Mouse (Mus musculus) embryonic facial prominence, embryonic 11.5 days (tissue): ENCODE measurements around the gene Gdpd5. TPM values are rescaled to one million over a fixed set of nuclear protein-coding genes. Genes with fewer than 3 reads are reported as not detected.

Source experiments
- ATAC-seq: fragments of 200-750 bp; cut with Nextera tagmentation; replicated peaks from 2 replicates; pipeline ENCODE4 v1.8.0; 2017; ENCODE audit warnings: low read depth; ENCODE audit not compliant: insufficient number of reproducible peaks, low FRiP score, low TSS enrichment
- DNase-seq: peaks from one replicate; pipeline ENCODE4 v3.0.0-alpha.2; 2015; ENCODE audit warnings: low spot score
- H3K27ac ChIP-seq: fragments of 300-500 bp; sonication (generic); replicated peaks from 2 replicates; pipeline ENCODE4 v1.5.1; 2014; ENCODE audit warnings: mild to moderate bottlenecking, low read depth, low read length, control low read depth
- H3K27me3 ChIP-seq: fragments of 300-500 bp; sonication (generic); 2 replicates; pipeline ENCODE4 v1.6.1; 2014; ENCODE audit warnings: mild to moderate bottlenecking, low read length, moderate library complexity, mixed read lengths; ENCODE audit not compliant: control insufficient read depth, insufficient read depth
- H3K36me3 ChIP-seq: fragments of 300-500 bp; sonication (generic); replicated peaks from 2 replicates; pipeline ENCODE4 v1.6.1; 2014; ENCODE audit warnings: low read depth, mild to moderate bottlenecking, low read length, moderate library complexity, mixed read lengths; ENCODE audit not compliant: control insufficient read depth, insufficient read depth
- H3K4me1 ChIP-seq: fragments of 300-500 bp; sonication (generic); 2 replicates; pipeline ENCODE4 v1.6.1; 2014; ENCODE audit warnings: low read length, mixed read lengths; ENCODE audit not compliant: control insufficient read depth, insufficient read depth
- H3K4me2 ChIP-seq: fragments of 300-500 bp; sonication (generic); 2 replicates; pipeline ENCODE4 v1.6.1; 2014; ENCODE audit warnings: low read depth, mild to moderate bottlenecking, control low read depth, low read length, moderate library complexity
- H3K4me3 ChIP-seq: fragments of 300-500 bp; sonication (generic); 2 replicates; pipeline ENCODE4 v1.5.1; 2014; ENCODE audit warnings: low read depth, low read length, control low read depth
- H3K9ac ChIP-seq: fragments of 300-500 bp; sonication (generic); replicated peaks from 2 replicates; pipeline ENCODE4 v1.6.1; 2014; ENCODE audit warnings: mild to moderate bottlenecking, control low read depth, low read length
- H3K9me3 ChIP-seq: fragments of 300-500 bp; sonication (generic); replicated peaks from 2 replicates; pipeline ENCODE4 v1.6.1; 2016; ENCODE audit warnings: mild to moderate bottlenecking, low read length, inconsistent platforms, mixed read lengths; ENCODE audit not compliant: control insufficient read depth
- WGBS: fragments of 180-500 bp; shearing (Covaris S2); extraction: QIAGEN DNeasy Blood & Tissue Kit; methylation state at CpG from one replicate; pipeline ENCODE4 v1.1.7; 2014; 5-methylcytosine and 5-hydroxymethylcytosine counted together
- polyA plus RNA-seq: library from polyadenylated mRNA; unstranded; fragments of >200 nt; fragmentation: Nextera tagmentation; extraction: Ambion mirVana; gene quantifications from 2 replicates; pipeline ENCODE4 v1.2.1, GENCODE M21; 2014

Gene Gdpd5
- polyA plus RNA-seq, 1 experiment from 2014 or later, result 10.2 TPM

GRCm38 (mm10) chr7:99380491-99381213 lies 562 bp upstream of the Gdpd5 start:
- peak overlapping the region; percentile 74 for H3K27ac ChIP-seq
- peak; percentile 89 for DNase-seq
- H3K27me3 ChIP-seq, result no peaks in the 10 kb centered on the region
- H3K4me1 ChIP-seq, result peaks cover 16% of the 10 kb centered on the region; the same call in 1 of the 2 replicates
- H3K9ac ChIP-seq, result peak overlapping the region; percentile 79
- 1% methylated on average over 24 of the region's 24 CpGs for WGBS
- no peaks in the 10 kb centered on the region; the same call in 1 of the 2 replicates for H3K9me3 ChIP-seq
- peak overlapping the region; percentile 98 for H3K4me2 ChIP-seq
- no peaks in the 10 kb centered on the region for H3K36me3 ChIP-seq
- ATAC-seq, result peak; percentile 77
- H3K4me3 ChIP-seq, result peak overlapping the region; percentile 63

GRCm38 (mm10) chr7:99382088-99383000 lies 1.1 kb downstream of the Gdpd5 start:
- H3K9me3 ChIP-seq, result no peaks in the 10 kb centered on the region
- ATAC-seq, result no peak
- no peak overlapping the region for H3K27ac ChIP-seq

GRCm38 (mm10) chr7:99383246-99383645 lies 2.0 kb downstream of the Gdpd5 start:
- H3K36me3 ChIP-seq, result no peaks in the 10 kb centered on the region
- peaks cover 16% of the 10 kb centered on the region; the same call in 1 of the 2 replicates for H3K4me1 ChIP-seq
- peak overlapping the region; percentile 63 for H3K4me3 ChIP-seq
- ATAC-seq (no peak), DNase-seq (no peak)
- no peaks in the 10 kb centered on the region for H3K27me3 ChIP-seq
- peak overlapping the region; percentile 25; the same call in 1 of the 2 replicates for H3K9ac ChIP-seq
- no peak overlapping the region for H3K27ac ChIP-seq
- peak overlapping the region; percentile 98 for H3K4me2 ChIP-seq
- no peaks in the 10 kb centered on the region for H3K9me3 ChIP-seq
- WGBS, result 64% methylated on average over 5 of the region's 5 CpGs

More at GRCm38 (mm10) chr7:99382088-99383000, 1.1 kb downstream of the Gdpd5 start:
- 11% methylated on average over 30 of the region's 30 CpGs for WGBS
- Histone ChIP-seq H3K9ac (peak overlapping the region; percentile 77), H3K36me3 (no peaks in the 10 kb centered on the region), H3K27me3 (no peaks in the 10 kb centered on the region), H3K4me1 (peaks cover 16% of the 10 kb centered on the region; the same call in 1 of the 2 replicates), H3K4me2 (peak overlapping the region; percentile 98), H3K4me3 (peak overlapping the region; percentile 63)
- peak; percentile 24 for DNase-seq

- H3K27ac ChIP-seq, result no peak overlapping the region; the same call in 1 of the 2 replicates
- no peaks in the 10 kb centered on the region for H3K27me3 ChIP-seq
- ATAC-seq (no peak), DNase-seq (no peak)
- H3K9ac ChIP-seq, result peak overlapping the region; percentile 35; the same call in 1 of the 2 replicates
- WGBS, result 35% methylated on average over 4 of the region's 4 CpGs
- peak overlapping the region; percentile 98 for H3K4me2 ChIP-seq
- no peaks in the 10 kb centered on the region for H3K9me3 ChIP-seq
- H3K4me3 ChIP-seq, result no peak overlapping the region
- H3K36me3 ChIP-seq, result no peaks in the 10 kb centered on the region
- H3K4me1 ChIP-seq, result peaks cover 16% of the 10 kb centered on the region; the same call in 1 of the 2 replicates
These were observed 2.9 kb downstream of the Gdpd5 start for GRCm38 (mm10) chr7:99384101-99384611.

- DNase-seq (no peak), ATAC-seq (no peak)
- Histone ChIP-seq H3K4me3 (no peak overlapping the region), H3K9ac (peak overlapping the region; percentile 22; the same call in 1 of the 2 replicates), H3K4me2 (no peak overlapping the region), H3K27me3 (no peaks in the 10 kb centered on the region), H3K36me3 (no peaks in the 10 kb centered on the region), H3K4me1 (peaks cover 18% of the 10 kb centered on the region; the same call in 1 of the 2 replicates), H3K9me3 (no peaks in the 10 kb centered on the region), H3K27ac (no peak overlapping the region)
- WGBS, result 63% methylated on average over 5 of the region's 5 CpGs
These were observed 4.8 kb downstream of the Gdpd5 start for GRCm38 (mm10) chr7:99386030-99386429.

- H3K27me3 ChIP-seq, result no peaks in the 10 kb centered on the region
- H3K4me3 ChIP-seq, result no peak overlapping the region
- 90% methylated on average over 4 of the region's 4 CpGs for WGBS
- H3K9me3 ChIP-seq, result no peaks in the 10 kb centered on the region
- DNase-seq, result no peak
- no peaks in the 10 kb centered on the region for H3K36me3 ChIP-seq
- peaks cover 18% of the 10 kb centered on the region; the same call in 1 of the 2 replicates for H3K4me1 ChIP-seq
- no peak for ATAC-seq
- H3K27ac ChIP-seq, result no peak overlapping the region
- no peak overlapping the region for H3K4me2 ChIP-seq
- H3K9ac ChIP-seq, result no peak overlapping the region
These were observed 5.6 kb downstream of the Gdpd5 start for GRCm38 (mm10) chr7:99386811-99387210.

GRCm38 (mm10) chr7:99387356-99387755 lies 6.1 kb downstream of the Gdpd5 start:
- no peaks in the 10 kb centered on the region for H3K27me3 ChIP-seq
- H3K4me1 ChIP-seq, result peaks cover 15% of the 10 kb centered on the region; the same call in 1 of the 2 replicates
- no peaks in the 10 kb centered on the region for H3K36me3 ChIP-seq
- ATAC-seq (no peak), DNase-seq (no peak)
- H3K9ac ChIP-seq, result no peak overlapping the region
- H3K27ac ChIP-seq, result no peak overlapping the region
- no peak overlapping the region for H3K4me3 ChIP-seq
- no peak overlapping the region for H3K4me2 ChIP-seq
- no peaks in the 10 kb centered on the region for H3K9me3 ChIP-seq
- WGBS, result 79% methylated on average over 5 of the region's 5 CpGs
